ENCODE assay signal across 13 mouse cellular contexts in genomic region chr3:152568455-152569241, GRCm38 (mm10).
DNase-seq lines count a peak whose midpoint lies in the region; ATAC-seq and TF ChIP-seq lines count a peak whose summit lies in the region.
"Had no signal": no experiment of that assay in that cellular context is flagged by ENCODE, and none has a peak within 500 bp of the region (broad histone marks: within the 10 kb centered on the region; RNA-seq: fewer than 3 reads in every experiment).

No protein-coding gene starts in this region.

- DNase-seq in hindbrain, embryonic 10.5 days (ENCODE audit: low spot score), result peak; percentile 20
- DNase-seq in hindbrain, embryonic 14.5 days (ENCODE audit: low spot score), result no peak
- DNase-seq in Muller cell, postnatal 12 days (ENCODE audit: inconsistent ontology term), result peak; percentile 95
- peak; percentile 53 to 61 for DNase-seq in kidney, postnatal 25 days
- DNase-seq in ovary, postnatal 10 days (ENCODE audit: low spot score), result no peak
- no peak for DNase-seq in thymus, adult 2 months
- DNase-seq: adrenal gland, postnatal 10 days; cerebellum, adult 8-10 months; forebrain, postnatal 0 days had no signal

- WGBS in hindbrain, embryonic 10.5 days, result 61% methylated on average over 9 of the region's 9 CpGs
- WGBS in hindbrain, embryonic 14.5 days, result 80% methylated on average over 9 of the region's 9 CpGs
- WGBS in embryonic facial prominence, embryonic 15.5 days, result 45% methylated on average over 9 of the region's 9 CpGs
- 64% methylated on average over 9 of the region's 9 CpGs for WGBS in thymus, adult 2 months
- 82% methylated on average over 9 of the region's 9 CpGs for WGBS in forebrain, embryonic 13.5 days

- H3K4me1 ChIP-seq in hindbrain, embryonic 10.5 days (replicated peaks), result peaks cover 9% of the 10 kb centered on the region
- H3K4me1 ChIP-seq in hindbrain, embryonic 14.5 days (replicated peaks; ENCODE audit: control insufficient read depth, insufficient read depth, low read length), result no peaks in the 10 kb centered on the region
- peaks cover 10% of the 10 kb centered on the region for H3K4me1 ChIP-seq in embryonic facial prominence, embryonic 15.5 days
- H3K4me1 ChIP-seq in thymus, adult 2 months (replicated peaks; ENCODE audit: control insufficient read depth, insufficient read depth, low read length), result peaks cover 4% of the 10 kb centered on the region
- no peaks in the 10 kb centered on the region for H3K4me1 ChIP-seq in forebrain, embryonic 13.5 days

- no peak for TF ChIP-seq CTCF in thymus, adult 2 months (IDR thresholded peaks at IDR 0.05; ENCODE audit: borderline replicate concordance, control insufficient read depth, extremely low read depth, insufficient read depth, low read length, poor library complexity)

- no peak for TF ChIP-seq POLR2A in thymus, adult 2 months (IDR thresholded peaks at IDR 0.05; ENCODE audit: control insufficient read depth, extremely low read depth, insufficient read depth, low read length, poor library complexity)

- peak overlapping the region; percentile 41 for H3K27ac ChIP-seq in hindbrain, embryonic 10.5 days
- no peak overlapping the region for H3K27ac ChIP-seq in hindbrain, embryonic 14.5 days
- H3K27ac ChIP-seq in embryonic facial prominence, embryonic 15.5 days (replicated peaks), result peak overlapping the region; percentile 44; the same call in 1 of the 2 replicates
- no peak overlapping the region for H3K27ac ChIP-seq in thymus, adult 2 months (ENCODE audit: control insufficient read depth, insufficient read depth, low read length)
- H3K27ac ChIP-seq in forebrain, embryonic 13.5 days, result no peak overlapping the region

- H3K9ac ChIP-seq in hindbrain, embryonic 14.5 days, result no peak overlapping the region
- H3K9ac ChIP-seq in embryonic facial prominence, embryonic 15.5 days, result no peak overlapping the region
- no peak overlapping the region for H3K9ac ChIP-seq in forebrain, embryonic 13.5 days
- H3K9ac ChIP-seq: forebrain, postnatal 0 days had no signal

- ATAC-seq in hindbrain, embryonic 14.5 days (ENCODE audit: low FRiP score), result no peak
- peak; percentile 67; the same call in 1 of the 2 replicates for ATAC-seq in embryonic facial prominence, embryonic 15.5 days (ENCODE audit: insufficient number of reproducible peaks, low FRiP score, low TSS enrichment, low read depth)
- ATAC-seq in forebrain, embryonic 13.5 days, result no peak
- ATAC-seq: forebrain, postnatal 0 days; midbrain, embryonic 16.5 days had no signal

- H3K4me2 ChIP-seq in hindbrain, embryonic 14.5 days (replicated peaks), result no peak overlapping the region
- no peak overlapping the region for H3K4me2 ChIP-seq in embryonic facial prominence, embryonic 15.5 days (replicated peaks)
- H3K4me2 ChIP-seq in forebrain, embryonic 13.5 days, result no peak overlapping the region

- no peaks in the 10 kb centered on the region for H3K36me3 ChIP-seq in hindbrain, embryonic 10.5 days
- H3K36me3 ChIP-seq in hindbrain, embryonic 14.5 days (replicated peaks; ENCODE audit: control insufficient read depth, insufficient read depth), result no peaks in the 10 kb centered on the region
- no peaks in the 10 kb centered on the region for H3K36me3 ChIP-seq in embryonic facial prominence, embryonic 15.5 days
- no peaks in the 10 kb centered on the region for H3K36me3 ChIP-seq in thymus, adult 2 months (ENCODE audit: control insufficient read depth, insufficient read depth, low read length)
- no peaks in the 10 kb centered on the region for H3K36me3 ChIP-seq in forebrain, embryonic 13.5 days (ENCODE audit: poor library complexity, severe bottlenecking)

- H3K9me3 ChIP-seq in hindbrain, embryonic 10.5 days, result no peaks in the 10 kb centered on the region
- no peaks in the 10 kb centered on the region for H3K9me3 ChIP-seq in hindbrain, embryonic 14.5 days (ENCODE audit: control insufficient read depth, low read length)
- H3K9me3 ChIP-seq in embryonic facial prominence, embryonic 15.5 days (replicated peaks), result no peaks in the 10 kb centered on the region
- H3K9me3 ChIP-seq in forebrain, embryonic 13.5 days (replicated peaks), result no peaks in the 10 kb centered on the region

- no peak overlapping the region for H3K4me3 ChIP-seq in hindbrain, embryonic 10.5 days
- no peak overlapping the region for H3K4me3 ChIP-seq in hindbrain, embryonic 14.5 days (replicated peaks; ENCODE audit: low read length)
- no peak overlapping the region for H3K4me3 ChIP-seq in embryonic facial prominence, embryonic 15.5 days (replicated peaks)
- no peak overlapping the region for H3K4me3 ChIP-seq in thymus, adult 2 months (ENCODE audit: control insufficient read depth, insufficient read depth, low read length)
- no peak overlapping the region for H3K4me3 ChIP-seq in forebrain, embryonic 13.5 days

- no peaks in the 10 kb centered on the region for H3K27me3 ChIP-seq in hindbrain, embryonic 10.5 days (ENCODE audit: insufficient read depth, poor library complexity, severe bottlenecking)
- H3K27me3 ChIP-seq in hindbrain, embryonic 14.5 days (ENCODE audit: control insufficient read depth, insufficient read depth, low read length), result no peaks in the 10 kb centered on the region
- no peaks in the 10 kb centered on the region for H3K27me3 ChIP-seq in embryonic facial prominence, embryonic 15.5 days
- no peaks in the 10 kb centered on the region for H3K27me3 ChIP-seq in thymus, adult 2 months (ENCODE audit: control insufficient read depth, insufficient read depth, low read length)
- no peaks in the 10 kb centered on the region for H3K27me3 ChIP-seq in forebrain, embryonic 13.5 days
- H3K27me3 ChIP-seq: CH12.LX had no signal

Comparison
In these comparisons a context has a peak if more than half of its experiments do, and no peak if none do; other contexts are left out.
1. DNase-seq: peak in hindbrain, embryonic 10.5 days (single experiment), Muller cell, postnatal 12 days (single experiment) and kidney, postnatal 25 days (2 of 2); none in hindbrain, embryonic 14.5 days (single experiment), ovary, postnatal 10 days (single experiment) and thymus, adult 2 months (single experiment).
2. H3K27ac ChIP-seq: peak in hindbrain, embryonic 10.5 days (single experiment) and embryonic facial prominence, embryonic 15.5 days (single experiment); none in hindbrain, embryonic 14.5 days (single experiment), thymus, adult 2 months (single experiment) and forebrain, embryonic 13.5 days (single experiment).